In the genomic region with DNA sequence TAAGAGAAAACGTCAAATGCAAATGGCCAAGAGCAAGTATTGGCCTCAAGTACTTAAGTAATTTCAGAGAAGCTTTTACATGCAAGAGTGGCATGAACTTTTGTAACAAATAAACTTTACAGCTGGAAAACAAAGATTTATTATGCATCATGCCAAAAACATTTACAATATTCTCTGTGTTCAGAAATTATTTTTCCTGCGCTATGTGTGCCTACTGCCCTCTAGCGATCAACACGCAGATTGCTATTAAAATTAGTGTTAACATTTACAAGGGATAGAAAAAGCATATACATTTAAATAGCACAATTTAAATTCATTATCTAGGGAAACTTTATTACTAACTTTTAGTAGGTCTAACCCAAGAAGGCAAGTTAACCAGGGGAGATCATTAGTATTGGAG, we compare ENCODE assay signal across 8 mouse cellular contexts. TPM values are rescaled to one million over a fixed set of nuclear protein-coding genes. Genes with fewer than 3 reads are reported as not detected.
DNase-seq lines count a peak whose midpoint lies in the region; ATAC-seq and TF ChIP-seq lines count a peak whose summit lies in the region.

No protein-coding gene starts in this region.

- ATAC-seq in neural tube, embryonic 14.5 days (ENCODE audit: low read depth), result peak; percentile 23; the same call in 1 of the 2 replicates
- ATAC-seq in neural tube, embryonic 15.5 days (ENCODE audit: low FRiP score), result no peak
- no peak for ATAC-seq in heart, embryonic 12.5 days (ENCODE audit: insufficient number of reproducible peaks, low FRiP score)

- no peak overlapping the region for H3K4me3 ChIP-seq in gastrocnemius, adult 2 months
- H3K4me3 ChIP-seq in neural tube, embryonic 14.5 days (ENCODE audit: low read depth, low read length), result no peak overlapping the region
- H3K4me3 ChIP-seq in neural tube, embryonic 15.5 days (replicated peaks), result no peak overlapping the region
- H3K4me3 ChIP-seq in cortical plate, adult 2 months (ENCODE audit: insufficient read depth, low read length), result no peak overlapping the region
- H3K4me3 ChIP-seq in heart, embryonic 12.5 days, result no peak overlapping the region

- H3K27ac ChIP-seq in gastrocnemius, adult 2 months, result no peak overlapping the region
- no peak overlapping the region for H3K27ac ChIP-seq in neural tube, embryonic 14.5 days (ENCODE audit: low read depth, low read length)
- no peak overlapping the region for H3K27ac ChIP-seq in neural tube, embryonic 15.5 days (replicated peaks)
- H3K27ac ChIP-seq in cortical plate, adult 2 months (ENCODE audit: insufficient read depth, low read length), result no peak overlapping the region
- H3K27ac ChIP-seq in heart, embryonic 12.5 days (ENCODE audit: poor library complexity, severe bottlenecking), result no peak overlapping the region

- no peak overlapping the region for H3K9ac ChIP-seq in neural tube, embryonic 14.5 days (replicated peaks; ENCODE audit: low read depth, low read length)
- no peak overlapping the region for H3K9ac ChIP-seq in neural tube, embryonic 15.5 days (replicated peaks)
- H3K9ac ChIP-seq in heart, embryonic 12.5 days, result no peak overlapping the region

- H3K4me2 ChIP-seq in neural tube, embryonic 14.5 days (ENCODE audit: low read depth, low read length), result no peak overlapping the region
- no peak overlapping the region for H3K4me2 ChIP-seq in neural tube, embryonic 15.5 days
- no peak overlapping the region for H3K4me2 ChIP-seq in heart, embryonic 12.5 days

- H3K27me3 ChIP-seq in neural tube, embryonic 14.5 days (ENCODE audit: control insufficient read depth, insufficient read depth, low read length), result no peaks in the 10 kb centered on the region
- H3K27me3 ChIP-seq in neural tube, embryonic 15.5 days (replicated peaks), result no peaks in the 10 kb centered on the region
- H3K27me3 ChIP-seq in heart, embryonic 12.5 days (replicated peaks), result no peaks in the 10 kb centered on the region

- H3K36me3 ChIP-seq in neural tube, embryonic 14.5 days (ENCODE audit: control insufficient read depth, insufficient read depth, low read length), result no peaks in the 10 kb centered on the region
- H3K36me3 ChIP-seq in neural tube, embryonic 15.5 days, result no peaks in the 10 kb centered on the region
- H3K36me3 ChIP-seq in heart, embryonic 12.5 days, result peaks cover 5% of the 10 kb centered on the region

- H3K4me1 ChIP-seq in neural tube, embryonic 14.5 days (ENCODE audit: control insufficient read depth, insufficient read depth, low read length), result no peaks in the 10 kb centered on the region
- no peaks in the 10 kb centered on the region for H3K4me1 ChIP-seq in neural tube, embryonic 15.5 days
- H3K4me1 ChIP-seq in cortical plate, adult 2 months (ENCODE audit: control insufficient read depth, insufficient read depth, low read length), result peaks cover 2% of the 10 kb centered on the region; the same call in 1 of the 2 replicates
- H3K4me1 ChIP-seq in heart, embryonic 12.5 days (replicated peaks), result no peaks in the 10 kb centered on the region

- TF ChIP-seq POLR2A in cortical plate, adult 2 months (IDR thresholded peaks at IDR 0.05; ENCODE audit: extremely low read depth, insufficient read depth, low read length), result no peak

- intact Hi-C loops in gastrocnemius, adult 2 months (cut with DNase I), result loop anchor here (5.0 kb wide), 1 partner anchor 229 kb away; the partner anchor contains the start of gene Calhm5
- intact Hi-C loops in gastrocnemius, postnatal 14 days (cut with DNase I; ENCODE audit: low total_unique reads), result no loop called here

- 21% methylated on average over 4 of the region's 4 CpGs for WGBS in neural tube, embryonic 14.5 days
- 18% methylated on average over 4 of the region's 4 CpGs for WGBS in neural tube, embryonic 15.5 days
- 29% methylated on average over 4 of the region's 4 CpGs for WGBS in heart, embryonic 12.5 days

- DNase-seq in gastrocnemius, adult 2 months, result no peak
- no peak for DNase-seq in gastrocnemius, postnatal 14 days
- peak; percentile 10 for DNase-seq in thymus, postnatal 4 days
- DNase-seq in urinary bladder, postnatal 4 days (ENCODE audit: low spot score in 2 of 2), result no peak

- TF ChIP-seq CTCF in gastrocnemius, adult 2 months (IDR thresholded peaks at IDR 0.05), result peak; percentile 89; the same call in 1 of the 2 replicates
- peak; percentile 51; the same call in 1 of the 2 replicates for TF ChIP-seq CTCF in cortical plate, adult 2 months (IDR thresholded peaks at IDR 0.05; ENCODE audit: extremely low read depth, insufficient read depth, low read length)

- no peaks in the 10 kb centered on the region for H3K9me3 ChIP-seq in neural tube, embryonic 14.5 days (ENCODE audit: control insufficient read depth, low read length)
- no peaks in the 10 kb centered on the region for H3K9me3 ChIP-seq in neural tube, embryonic 15.5 days (replicated peaks)
- no peaks in the 10 kb centered on the region for H3K9me3 ChIP-seq in heart, embryonic 12.5 days (replicated peaks)

RNA-seq across cellular contexts. Expression of gene Tspyl4, which starts 29.5 kb away (rescaled TPM):
- 1 to 10 TPM; 1.4 to 1.5 TPM for total RNA-seq in gastrocnemius, adult 2 months (2021)
- 1 to 10 TPM; 1.8 TPM for total RNA-seq in gastrocnemius, postnatal 14 days (2021)
- 177 and 193 TPM in 2 replicates for polyA plus RNA-seq in neural tube, embryonic 14.5 days (2014; fragmentation: Nextera tagmentation; extraction: Ambion mirVana)
- polyA plus RNA-seq in neural tube, embryonic 15.5 days (2015; fragmentation: Nextera tagmentation; extraction: Ambion mirVana), result 348 and 414 TPM in 2 replicates
- polyA plus RNA-seq in cortical plate, adult 2 months (2012; rRNA removed), result 315 and 334 TPM in 2 replicates
- 25.6 and 27.5 TPM in 2 replicates for polyA plus RNA-seq in heart, embryonic 12.5 days (2016; fragmentation: Nextera tagmentation; extraction: Ambion mirVana)

RNA-seq across cellular contexts. Expression of gene Tspyl1, which starts 44.7 kb away (rescaled TPM):
- 10 to 100 TPM; 54.4 to 57.2 TPM for total RNA-seq in gastrocnemius, adult 2 months (2021)
- total RNA-seq in gastrocnemius, postnatal 14 days (2021), result 10 to 100 TPM; 45.4 to 46.9 TPM
- polyA plus RNA-seq in neural tube, embryonic 14.5 days (2014; fragmentation: Nextera tagmentation; extraction: Ambion mirVana), result 128 and 136 TPM in 2 replicates
- polyA plus RNA-seq in neural tube, embryonic 15.5 days (2015; fragmentation: Nextera tagmentation; extraction: Ambion mirVana), result 139 and 158 TPM in 2 replicates
- polyA plus RNA-seq in cortical plate, adult 2 months (2012; rRNA removed), result 110 and 118 TPM in 2 replicates
- polyA plus RNA-seq in heart, embryonic 12.5 days (2016; fragmentation: Nextera tagmentation; extraction: Ambion mirVana), result 81.2 and 85.1 TPM in 2 replicates
